Comparison of ENCODE assay signal across 13 mouse cellular contexts in the genomic region with DNA sequence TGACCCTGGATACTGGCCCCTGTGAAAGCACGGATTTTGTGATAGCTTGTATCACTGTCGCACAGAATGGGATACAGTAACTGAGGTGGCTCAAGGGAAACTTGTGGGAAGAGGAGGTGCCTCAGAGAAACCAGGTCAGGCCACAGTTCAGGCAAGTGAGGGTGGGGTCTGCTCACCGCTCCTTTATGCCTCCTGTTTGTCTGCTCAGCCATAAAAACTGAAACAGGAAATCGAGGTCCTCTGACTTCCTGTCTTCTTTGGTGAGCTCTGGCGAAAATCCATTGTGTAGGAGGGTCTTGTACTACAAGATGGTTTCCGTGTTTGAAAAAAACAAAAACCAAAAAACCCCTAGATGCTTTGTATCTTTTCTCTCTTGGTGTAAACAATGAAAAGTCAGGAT. TPM values are rescaled to one million over a fixed set of nuclear protein-coding genes. Genes with fewer than 3 reads are reported as not detected.
A peak's percentile ranks its signal among the peaks of the same experiment; 100 is the strongest.
DNase-seq lines count a peak whose midpoint lies in the region; ATAC-seq and TF ChIP-seq lines count a peak whose summit lies in the region.
"Had no signal": no experiment of that assay in that cellular context is flagged by ENCODE, and none has a peak within 500 bp of the region (broad histone marks: within the 10 kb centered on the region; RNA-seq: fewer than 3 reads in every experiment).

No protein-coding gene starts in this region.

- intact Hi-C loops in gastrocnemius, postnatal 14 days (cut with DNase I; ENCODE audit: low total_unique reads) = loop anchor here (10.0 kb wide), 1 partner anchor 419 kb away; no protein-coding TSS in a partner anchor

- TF ChIP-seq POLR2A in bone marrow macrophage, adult 2 months (IDR thresholded peaks at IDR 0.05; ENCODE audit: borderline replicate concordance, low read depth, low read length) = no peak

- no peak; the same call in 1 of the 2 replicates for ATAC-seq in kidney, postnatal 0 days (replicated peaks; ENCODE audit: low FRiP score, low read depth)
- peak; percentile 33; the same call in 1 of the 2 replicates for ATAC-seq in intestine, embryonic 16.5 days
- ATAC-seq: forebrain, embryonic 14.5 days; Patski had no signal

- H3K9ac ChIP-seq in kidney, postnatal 0 days (ENCODE audit: low read depth, low read length) = no peak overlapping the region
- no peak overlapping the region for H3K9ac ChIP-seq in intestine, embryonic 16.5 days (ENCODE audit: low read depth, low read length)

- H3K9me3 ChIP-seq in kidney, postnatal 0 days (replicated peaks; ENCODE audit: low read length) = no peaks in the 10 kb centered on the region
- H3K9me3 ChIP-seq in intestine, embryonic 16.5 days (ENCODE audit: control insufficient read depth, low read length) = no peaks in the 10 kb centered on the region

- H3K36me3 ChIP-seq in kidney, postnatal 0 days (ENCODE audit: insufficient read depth, low read length) = no peaks in the 10 kb centered on the region; the same call in 1 of the 2 replicates
- H3K36me3 ChIP-seq in intestine, embryonic 16.5 days (ENCODE audit: control insufficient read depth, insufficient read depth, low read length) = no peaks in the 10 kb centered on the region

- TF ChIP-seq CTCF in kidney, postnatal 0 days (IDR thresholded peaks at IDR 0.05; ENCODE audit: low read depth) = no peak
- TF ChIP-seq CTCF in bone marrow macrophage, adult 2 months (IDR thresholded peaks at IDR 0.05; ENCODE audit: low read depth, low read length) = no peak

- H3K4me1 ChIP-seq in kidney, postnatal 0 days (replicated peaks; ENCODE audit: insufficient read depth, low read length) = no peaks in the 10 kb centered on the region
- H3K4me1 ChIP-seq in bone marrow macrophage, adult 2 months (ENCODE audit: control insufficient read depth, insufficient read depth, low read length) = peaks cover 32% of the 10 kb centered on the region
- no peaks in the 10 kb centered on the region; the same call in 1 of the 2 replicates for H3K4me1 ChIP-seq in intestine, embryonic 16.5 days (ENCODE audit: control insufficient read depth, insufficient read depth, low read length)

- peak overlapping the region; percentile 71; the same call in 1 of the 2 replicates for H3K27ac ChIP-seq in kidney, postnatal 0 days
- peak overlapping the region; percentile 97 for H3K27ac ChIP-seq in bone marrow macrophage, adult 2 months (ENCODE audit: insufficient read depth, low read depth, low read length)
- 0 out of 2 replicates have a peak overlapping the region, but pooled peaks have one; percentile 21 for H3K27ac ChIP-seq in intestine, embryonic 16.5 days (ENCODE audit: low read length)

- DNase-seq in kidney, postnatal 0 days (ENCODE audit: low spot score) = peak; percentile 52
- DNase-seq in kidney, adult 18-20 months = no peak
- peak; percentile 75 for DNase-seq in naive thymus-derived CD4-positive, alpha-beta T cell, adult 2 months (ENCODE audit: low read depth)
- no peak for DNase-seq in gastrocnemius, postnatal 14 days
- no peak for DNase-seq in gastrocnemius, postnatal 25 days
- no peak for DNase-seq in urinary bladder, postnatal 10 days (ENCODE audit: low spot score)
- DNase-seq: cerebellum, adult 11 months; kidney, postnatal 4 days; right cerebral cortex, postnatal 14 days had no signal

- peak overlapping the region; percentile 6; the same call in 1 of the 2 replicates for H3K4me2 ChIP-seq in kidney, postnatal 0 days (ENCODE audit: low read length)
- no peak overlapping the region for H3K4me2 ChIP-seq in intestine, embryonic 16.5 days (ENCODE audit: low read depth, low read length)

- no peaks in the 10 kb centered on the region for H3K27me3 ChIP-seq in kidney, postnatal 0 days (ENCODE audit: insufficient read depth, low read length)
- no peaks in the 10 kb centered on the region for H3K27me3 ChIP-seq in intestine, embryonic 16.5 days (replicated peaks; ENCODE audit: control insufficient read depth, insufficient read depth, low read length)
- H3K27me3 ChIP-seq: Patski had no signal

- 27% methylated on average over 6 of the region's 6 CpGs for WGBS in kidney, postnatal 0 days
- 53% methylated on average over 6 of the region's 6 CpGs for WGBS in intestine, embryonic 16.5 days

- no peak overlapping the region for H3K4me3 ChIP-seq in kidney, postnatal 0 days (replicated peaks; ENCODE audit: low read depth, low read length)
- peak overlapping the region; percentile 31 for H3K4me3 ChIP-seq in bone marrow macrophage, adult 2 months (ENCODE audit: insufficient read depth, low read length)
- H3K4me3 ChIP-seq in intestine, embryonic 16.5 days (ENCODE audit: low read length) = no peak overlapping the region

RNA-seq across cellular contexts. Expression of a gene that starts 42.9 kb away (rescaled TPM):
- polyA plus RNA-seq in kidney, postnatal 0 days (2015; fragmentation: Nextera tagmentation; extraction: Ambion mirVana) = 27.2 and 28.4 TPM in 2 replicates
- polyA plus RNA-seq in bone marrow macrophage, adult 2 months (2012; ENCODE audit: insufficient read depth, insufficient read length, missing spikeins) = 256 and 264 TPM in 2 replicates
- polyA plus RNA-seq in intestine, embryonic 16.5 days (2015; fragmentation: Nextera tagmentation; extraction: Ambion mirVana) = 10.7 and 11.0 TPM in 2 replicates
- 1 to 10 TPM in 1 of 2 experiments, under 1 TPM in 1; 0.98 to 1.7 TPM for total RNA-seq in gastrocnemius, postnatal 14 days (2021)
- 1 to 10 TPM in 1 of 2 experiments, under 1 TPM in 1; 0.35 to 1.3 TPM for total RNA-seq in gastrocnemius, postnatal 25 days (2021)

Comparison
In these comparisons a context has a peak if more than half of its experiments do, and no peak if none do; other contexts are left out.
1. DNase-seq: peak in kidney, postnatal 0 days (single experiment) and naive thymus-derived CD4-positive, alpha-beta T cell, adult 2 months (single experiment); none in kidney, adult 18-20 months (single experiment), gastrocnemius, postnatal 14 days (single experiment), gastrocnemius, postnatal 25 days (single experiment) and urinary bladder, postnatal 10 days (single experiment).
2. H3K27ac ChIP-seq: peak in every context shown above with its lines; median percentile 97 in bone marrow macrophage, adult 2 months; 71 in kidney, postnatal 0 days; 21 in intestine, embryonic 16.5 days.